Mouse (Mus musculus) spleen, postnatal 4 days (tissue): ENCODE results near the gene Cpne4.

Experiments
- DNase-seq, 2 experiments: peaks; one replicate each; pipeline ENCODE4 v3.0.0; 2022; ENCODE audit warnings: low spot score in 2 of 2

Cpne4 gene

GRCm38 (mm10) chr9:104874157-104874556 lies 327.1 kb downstream of the Cpne4 start:
- no peak for DNase-seq

GRCm38 (mm10) chr9:104877014-104877413 lies 329.9 kb downstream of the Cpne4 start:
- no peak for DNase-seq

GRCm38 (mm10) chr9:104878558-104878957 lies 331.5 kb downstream of the Cpne4 start:
- DNase-seq = no peak

- DNase-seq = no peak
Measured at GRCm38 (mm10) chr9:104890517-104890916, 343.4 kb downstream of the Cpne4 start.

- no peak for DNase-seq
Measured at GRCm38 (mm10) chr9:104895360-104895759, 348.3 kb downstream of the Cpne4 start.

GRCm38 (mm10) chr9:104901118-104901517 lies 354.0 kb downstream of the Cpne4 start:
- DNase-seq = no peak

GRCm38 (mm10) chr9:104901827-104902226 lies 354.7 kb downstream of the Cpne4 start:
- no peak for DNase-seq

GRCm38 (mm10) chr9:104912686-104913085 lies 365.6 kb downstream of the Cpne4 start:
- DNase-seq = no peak

GRCm38 (mm10) chr9:104913327-104913726 lies 366.2 kb downstream of the Cpne4 start:
- no peak for DNase-seq

GRCm38 (mm10) chr9:104921197-104921596 lies 374.1 kb downstream of the Cpne4 start:
- DNase-seq = peak in 1 of 2 experiments; percentile 21

- peak in 1 of 2 experiments; percentile 12 for DNase-seq
Measured at GRCm38 (mm10) chr9:104922051-104922450, 375.0 kb downstream of the Cpne4 start.

- DNase-seq = peak in 1 of 2 experiments; percentile 52
Measured at GRCm38 (mm10) chr9:104928806-104929205, 381.7 kb downstream of the Cpne4 start.

GRCm38 (mm10) chr9:104940389-104940788 lies 393.3 kb downstream of the Cpne4 start:
- DNase-seq = no peak

- DNase-seq = no peak
Measured at GRCm38 (mm10) chr9:104950551-104950950, 403.5 kb downstream of the Cpne4 start.

GRCm38 (mm10) chr9:104952176-104952575 lies 405.1 kb downstream of the Cpne4 start:
- DNase-seq = no peak

GRCm38 (mm10) chr9:104972828-104973227 lies 425.7 kb downstream of the Cpne4 start:
- DNase-seq = no peak

- DNase-seq = no peak
Measured at GRCm38 (mm10) chr9:104981934-104982548, 435.0 kb downstream of the Cpne4 start.

GRCm38 (mm10) chr9:104998225-104998624 lies 451.1 kb downstream of the Cpne4 start:
- no peak for DNase-seq

GRCm38 (mm10) chr9:105010721-105011120 lies 463.6 kb downstream of the Cpne4 start:
- DNase-seq = no peak

- DNase-seq = no peak
Measured at GRCm38 (mm10) chr9:105018186-105018585, 471.1 kb downstream of the Cpne4 start.

- DNase-seq = no peak
Measured at GRCm38 (mm10) chr9:105028311-105028710, 481.2 kb downstream of the Cpne4 start.

- no peak for DNase-seq
Measured at GRCm38 (mm10) chr9:105032572-105032971, 485.5 kb downstream of the Cpne4 start.

- no peak for DNase-seq
Measured at GRCm38 (mm10) chr9:105033641-105034040, 486.6 kb downstream of the Cpne4 start.

- no peak for DNase-seq
Measured at GRCm38 (mm10) chr9:105037847-105038246, 490.8 kb downstream of the Cpne4 start.
